Mouse (Mus musculus): ENCODE measurements around the gene Syf2. TPM values are rescaled to one million over a fixed set of nuclear protein-coding genes. Genes with fewer than 3 reads are reported as not detected.

Syf2 gene
- total RNA-seq, 2 experiments from 2014 or later: 42.1 to 45.0 TPM

DNA sequence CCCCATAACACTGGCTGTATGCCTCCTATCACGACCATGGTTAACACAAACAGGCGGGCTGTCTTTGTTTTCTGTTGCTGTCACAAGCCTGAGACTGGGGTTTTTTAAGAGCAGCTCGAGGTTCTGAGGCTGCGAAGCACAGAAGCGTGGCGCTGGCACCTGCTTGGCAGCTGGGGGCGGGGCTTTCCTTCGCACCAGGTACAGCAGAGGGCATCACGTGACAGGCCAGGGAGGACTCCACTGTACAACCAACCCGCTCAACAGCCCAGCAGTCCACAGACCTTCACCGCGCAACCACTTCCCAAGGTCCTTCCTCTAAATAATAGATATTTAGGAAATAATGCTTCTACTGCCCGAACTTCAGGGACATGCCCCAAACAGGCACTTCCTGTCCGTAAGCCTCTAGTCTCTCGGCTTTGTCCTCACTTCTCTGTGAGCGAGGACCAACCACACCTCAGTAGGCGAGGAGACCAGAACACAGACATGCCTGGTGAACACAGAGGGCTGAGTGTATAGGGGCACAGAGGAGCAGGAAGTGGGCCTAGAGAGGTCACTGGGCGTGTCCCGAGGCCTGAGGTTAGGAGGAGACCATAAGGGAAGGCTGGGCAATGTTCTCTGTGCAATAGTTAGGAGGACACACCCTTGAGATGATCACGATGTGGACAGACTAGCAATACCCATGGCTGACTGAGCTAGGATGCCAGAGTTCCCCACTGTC, 37.3 kb downstream of the Syf2 start:
- DNase-seq (ENCODE audit: low spot score in 2 of 2): no peak

DNA sequence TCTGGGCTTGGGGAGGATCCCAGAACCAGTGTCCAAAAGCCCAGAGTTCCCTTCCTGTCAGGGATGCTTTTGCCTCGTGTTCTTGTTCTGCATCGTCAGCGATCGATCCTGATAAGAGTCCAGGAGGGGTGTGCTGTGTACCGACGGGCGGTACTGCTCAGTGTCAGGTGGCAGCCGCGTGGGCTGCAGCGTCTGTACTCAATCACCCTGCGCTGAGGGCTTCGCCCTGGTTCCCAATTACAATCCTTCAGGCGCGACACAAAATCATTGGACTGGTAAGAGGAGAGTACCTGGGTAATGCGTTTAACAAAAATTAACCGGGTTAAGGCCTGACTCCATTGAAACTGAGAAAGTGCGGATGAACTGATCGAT, 37.9 kb downstream of the Syf2 start:
- no peak for DNase-seq (ENCODE audit: low spot score in 2 of 2)

DNA sequence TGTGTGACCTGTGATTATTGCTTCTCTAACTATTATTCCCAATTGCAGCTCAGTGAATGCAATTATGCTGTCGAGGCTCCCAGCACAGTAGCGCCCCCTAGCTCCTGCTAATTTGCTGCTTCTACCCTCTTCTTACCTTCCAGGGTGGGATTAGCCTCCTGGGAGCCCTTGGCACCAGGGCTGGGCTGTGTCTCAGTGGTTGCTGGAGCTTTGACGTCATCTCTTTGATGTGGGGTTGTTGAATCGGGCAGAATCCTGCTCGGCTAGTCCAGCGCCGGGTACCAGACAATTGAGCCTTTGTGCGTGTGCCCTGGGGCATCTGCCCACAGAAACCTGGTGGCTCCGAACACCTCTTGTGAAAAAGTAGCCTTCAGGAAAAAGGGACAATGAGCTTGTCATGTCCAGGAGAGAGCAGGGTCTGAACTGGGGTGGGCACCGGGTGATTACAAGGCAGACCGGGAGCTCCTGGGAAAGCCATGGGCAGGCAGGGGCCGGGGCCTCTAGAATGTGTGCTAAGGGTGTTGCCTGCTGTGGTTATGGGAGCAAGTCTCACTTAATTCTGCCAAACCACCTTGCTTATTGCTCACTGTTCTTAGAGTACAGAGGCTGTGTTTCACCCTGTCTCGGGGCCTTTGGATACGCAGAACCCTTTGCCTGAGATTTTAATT, 44.7 kb downstream of the Syf2 start:
- DNase-seq (ENCODE audit: low spot score in 2 of 2): peak in 1 of 2 experiments; percentile 52

DNA sequence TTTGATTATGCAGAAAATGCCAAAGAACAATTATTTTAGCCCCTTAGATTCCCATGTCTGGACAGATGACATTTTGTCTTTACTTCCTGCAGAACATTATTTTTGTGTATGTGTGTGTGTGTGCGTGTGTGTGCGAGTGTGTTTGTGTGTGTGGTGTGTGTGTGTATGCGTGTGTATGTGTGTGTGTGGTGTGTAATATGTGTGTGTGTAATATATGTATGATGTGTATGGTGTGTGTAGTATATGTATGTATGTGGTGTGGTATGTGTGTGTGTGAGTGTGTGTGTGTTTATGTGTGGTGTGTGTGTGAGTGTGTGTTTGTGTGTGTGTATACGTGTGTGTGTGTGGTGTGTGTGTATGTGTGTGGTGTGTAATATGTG, 45.2 kb downstream of the Syf2 start:
- DNase-seq (ENCODE audit: low spot score in 2 of 2): no peak

DNA sequence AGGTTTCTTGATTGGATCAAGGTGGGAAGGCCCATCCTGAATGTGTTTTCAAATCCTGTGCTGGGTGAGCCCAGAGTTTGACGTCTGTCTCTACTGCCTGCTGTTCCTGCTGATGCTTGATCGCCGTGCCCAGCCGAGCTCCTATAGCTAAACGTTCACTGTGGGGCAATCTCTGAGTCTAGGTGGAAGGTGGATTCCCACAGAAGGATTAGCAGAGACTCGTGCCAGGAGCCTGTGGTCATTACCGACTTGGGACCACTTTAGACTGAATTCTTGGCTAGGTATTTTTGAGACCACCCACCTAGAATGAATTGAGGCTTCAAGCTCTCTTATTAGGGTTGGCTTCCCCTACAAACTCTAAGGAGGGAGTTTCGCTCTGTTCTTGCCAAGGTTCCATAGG, 48.2 kb downstream of the Syf2 start:
- DNase-seq (ENCODE audit: low spot score in 2 of 2): no peak

DNA sequence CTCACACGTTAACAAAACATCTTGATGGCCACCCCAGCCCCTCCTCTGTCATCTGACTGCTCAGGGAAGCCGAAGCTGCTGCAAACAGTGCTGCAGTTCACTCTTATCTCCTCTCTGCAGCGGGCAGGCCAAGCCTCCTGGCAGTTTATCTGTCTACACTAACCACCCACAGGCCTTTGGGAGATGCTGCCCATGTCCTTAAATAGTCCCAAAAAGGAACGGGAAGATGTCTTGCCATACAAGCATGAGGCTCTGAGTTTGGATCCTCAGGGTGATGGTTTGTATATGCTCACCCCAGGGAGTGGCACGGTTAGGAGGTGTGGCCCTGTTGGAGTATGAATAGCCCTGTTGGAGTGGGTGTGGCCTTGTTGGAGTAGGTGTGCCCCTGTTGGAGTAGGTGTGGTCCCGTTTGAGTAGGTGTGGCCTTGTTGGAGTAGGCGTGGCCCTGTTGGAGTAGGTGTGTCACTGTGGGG, 51.3 kb downstream of the Syf2 start:
- DNase-seq (ENCODE audit: low spot score in 2 of 2): no peak

DNA sequence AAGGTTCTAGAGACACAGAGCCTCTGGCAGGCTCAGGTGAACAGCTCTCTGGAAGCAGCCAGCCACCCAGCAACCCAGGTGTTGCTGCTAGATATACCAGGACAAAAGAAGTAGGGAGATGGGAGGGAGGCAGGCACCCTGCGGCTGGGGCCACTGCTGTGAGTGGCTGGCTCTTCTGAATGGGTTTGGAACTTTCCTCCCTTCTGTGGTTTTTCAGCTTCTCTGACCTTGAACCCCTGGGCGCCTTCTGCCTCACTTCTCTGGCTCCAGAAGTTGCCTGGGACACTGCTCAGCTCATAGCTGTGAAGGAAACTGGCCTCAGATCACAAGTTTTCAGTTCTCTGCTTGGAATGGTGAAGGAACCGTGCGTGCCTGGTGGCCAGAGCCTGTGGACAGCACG, 52.4 kb downstream of the Syf2 start:
- DNase-seq (ENCODE audit: low spot score in 2 of 2): no peak

DNA sequence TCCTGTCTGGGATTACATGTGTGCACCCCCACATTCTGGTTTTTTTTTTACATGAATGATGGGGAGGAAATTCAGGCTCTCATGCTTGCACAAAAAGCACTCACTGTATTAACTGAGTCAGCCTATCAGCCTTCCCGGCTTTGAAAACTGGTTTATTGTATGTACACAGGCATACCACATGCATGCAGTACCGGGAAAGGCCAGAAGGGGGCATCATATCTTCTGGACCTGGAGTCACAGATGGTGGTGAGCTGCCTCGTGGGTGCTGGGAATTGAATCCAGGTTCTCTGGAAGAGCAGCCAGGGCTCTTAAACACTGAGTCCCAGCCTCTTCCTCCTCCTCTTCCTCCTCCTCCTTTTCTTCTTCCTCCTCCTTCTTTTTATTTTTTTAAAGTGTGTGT, 53.9 kb downstream of the Syf2 start:
- no peak for DNase-seq (ENCODE audit: low spot score in 2 of 2)

DNA sequence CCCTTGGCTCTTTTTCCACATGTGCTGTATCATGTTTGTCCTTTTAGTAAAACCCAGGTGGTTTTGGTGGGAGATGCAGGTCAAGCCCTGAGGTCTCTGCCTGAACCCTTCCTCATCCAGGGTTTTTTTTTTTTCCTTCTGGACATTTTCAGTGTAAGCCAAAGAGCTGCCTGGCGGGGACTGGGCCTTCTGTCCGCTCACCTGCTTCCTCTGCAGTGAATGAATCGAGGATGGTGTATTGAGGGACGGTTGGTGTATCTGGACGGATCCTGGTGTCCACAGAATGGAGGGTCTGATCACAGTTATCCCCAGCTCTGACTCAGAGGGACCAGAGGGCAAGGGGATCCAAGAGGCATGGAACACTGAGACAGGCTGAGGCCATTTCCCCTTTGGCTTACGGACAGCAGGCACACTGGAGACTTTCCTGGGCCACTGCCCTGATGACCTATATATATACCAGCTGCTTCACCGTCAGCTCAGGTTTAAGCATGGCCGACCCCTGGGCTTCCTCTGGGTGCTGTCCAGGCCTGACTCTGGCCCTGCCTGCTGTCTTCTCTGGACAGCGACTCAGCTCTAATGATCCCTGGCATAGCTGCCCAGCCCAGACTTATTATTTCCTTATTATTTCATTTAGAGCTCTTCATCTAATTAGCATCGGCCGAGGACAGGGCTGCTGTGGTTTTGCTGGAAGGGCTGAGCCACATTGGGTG, 55.1 kb downstream of the Syf2 start:
- no peak for DNase-seq (ENCODE audit: low spot score in 2 of 2)

DNA sequence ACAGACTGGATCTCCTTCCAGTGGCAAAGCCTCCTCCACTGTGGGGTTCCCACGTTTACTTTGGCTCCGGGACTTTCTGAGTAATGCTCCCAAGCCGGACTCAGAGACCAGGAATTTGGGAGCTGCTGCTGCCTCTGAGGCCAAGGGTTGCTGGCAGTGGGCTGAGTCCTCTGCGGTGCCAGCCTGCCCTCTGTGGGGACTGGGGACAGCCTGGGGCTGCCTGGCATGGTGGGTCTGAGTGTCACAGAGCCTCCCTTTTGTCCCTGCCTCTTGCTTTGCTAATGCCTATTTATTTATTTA, 55.6 kb downstream of the Syf2 start:
- DNase-seq (ENCODE audit: low spot score in 2 of 2): peak; percentile 32 to 33

DNA sequence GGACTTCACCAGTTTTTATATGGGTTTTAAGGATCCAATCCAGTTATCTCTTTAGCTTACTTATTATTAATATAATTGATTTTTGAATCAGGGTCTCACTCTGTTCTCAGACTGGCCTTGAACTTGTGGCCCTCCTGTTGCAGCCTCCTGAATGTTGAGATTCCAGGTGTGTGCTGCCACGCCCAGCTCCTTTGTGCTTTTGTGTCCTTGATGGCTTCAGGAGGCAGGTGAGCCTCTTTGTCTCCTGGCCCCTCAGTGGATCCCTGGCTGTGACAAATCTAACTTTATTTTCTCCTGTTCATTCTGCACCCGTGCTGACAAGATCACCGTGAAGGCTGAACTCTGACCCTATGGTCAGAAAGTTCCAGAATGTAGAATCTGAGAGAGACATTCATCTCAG, 56.3 kb downstream of the Syf2 start:
- DNase-seq (ENCODE audit: low spot score in 2 of 2): no peak

Other genes with a start within 250 kb of the Syf2 start
- gene Man1c1, start 226.6 kb upstream of the Syf2 start, total RNA-seq (2021): 10 to 100 TPM; 14.2 to 16.3 TPM
- gene Ldlrap1, start 162.9 kb upstream of the Syf2 start, total RNA-seq (2021): 1 to 10 TPM; 2.7 to 3.2 TPM
- gene Maco1, start 77.6 kb upstream of the Syf2 start, total RNA-seq (2021): 10 to 100 TPM; 48.2 to 52.1 TPM
- not detected for gene Rhd, start 66.4 kb upstream of the Syf2 start, total RNA-seq (2021)
- 100 to 1,000 TPM; 116 to 123 TPM for gene Tmem50a, start 15.9 kb upstream of the Syf2 start, total RNA-seq (2021)
- 100 to 1,000 TPM; 245 to 279 TPM for gene Rsrp1, start 7.3 kb upstream of the Syf2 start, total RNA-seq (2021)
- not detected for gene Runx3, start 189.8 kb downstream of the Syf2 start, total RNA-seq (2021)

All from layer of hippocampus, postnatal 10 days (tissue).